Mouse (Mus musculus): ENCODE measurements around the gene Ehbp1l1. TPM values are rescaled to one million over a fixed set of nuclear protein-coding genes. Genes with fewer than 3 reads are reported as not detected.
A peak's percentile ranks its signal among the peaks of the same experiment; 100 is the strongest.

Gene Ehbp1l1
- total RNA-seq, 2 experiments from 2014 or later = 135 to 136 TPM

DNA sequence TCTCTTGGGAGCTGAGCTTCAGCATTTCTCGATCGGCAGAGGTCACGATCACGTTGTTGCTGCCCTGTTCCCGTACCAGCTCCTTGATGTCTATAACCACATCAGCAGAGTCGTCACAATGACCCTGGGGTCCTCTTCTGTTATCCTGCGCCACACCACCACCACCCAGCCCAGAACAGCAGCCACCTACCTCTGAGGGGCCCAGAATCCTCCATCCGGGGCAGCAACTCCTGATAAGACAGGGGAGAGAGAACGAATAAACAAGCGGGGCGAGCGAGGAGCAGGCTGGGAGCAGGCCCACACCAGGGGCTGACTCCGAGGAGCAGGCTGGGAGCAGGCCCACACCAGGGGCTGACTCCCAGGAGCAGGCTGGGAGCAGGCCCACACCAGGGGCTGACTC, 39.7 kb downstream of the Ehbp1l1 start:
- intact Hi-C loops (cut with DNase I) = loop anchor here (2.0 kb wide), 1 partner anchor 78 kb away; no protein-coding TSS in a partner anchor

DNA sequence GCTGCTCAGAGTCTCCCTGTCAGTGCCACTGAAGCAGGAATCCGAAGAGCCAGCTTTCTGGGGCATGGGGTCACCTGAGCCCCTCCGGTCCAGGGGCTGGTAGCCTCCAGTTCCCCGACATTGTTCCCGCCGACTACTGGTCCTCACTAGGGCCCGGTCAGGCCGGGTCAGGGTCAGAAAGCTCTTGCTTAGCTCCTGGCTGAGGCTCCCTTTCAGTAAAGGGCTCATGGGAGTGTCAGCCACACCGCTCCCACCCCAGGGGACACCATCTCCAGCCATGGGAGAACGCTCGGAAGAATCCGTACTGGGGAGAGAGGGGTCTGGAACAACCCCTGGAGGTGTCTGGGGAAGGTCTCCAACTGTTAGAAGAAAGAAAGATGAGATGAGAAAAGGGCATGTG, 40.3 kb downstream of the Ehbp1l1 start:
- intact Hi-C loops (cut with DNase I) = loop anchor here (2.0 kb wide), 1 partner anchor 77 kb away; no protein-coding TSS in a partner anchor
- no peak for DNase-seq

More for the DNA sequence above, 39.7 kb downstream of the Ehbp1l1 start:
- DNase-seq = no peak

GRCm38 (mm10) chr19:5685431-5685830, 40.7 kb downstream of the Ehbp1l1 start:
- no peak for DNase-seq
- intact Hi-C loops (cut with DNase I) = no loop called here

- intact Hi-C loops (cut with DNase I) = no loop called here
Observed at GRCm38 (mm10) chr19:5684985-5685384, 41.1 kb downstream of the Ehbp1l1 start.

DNA sequence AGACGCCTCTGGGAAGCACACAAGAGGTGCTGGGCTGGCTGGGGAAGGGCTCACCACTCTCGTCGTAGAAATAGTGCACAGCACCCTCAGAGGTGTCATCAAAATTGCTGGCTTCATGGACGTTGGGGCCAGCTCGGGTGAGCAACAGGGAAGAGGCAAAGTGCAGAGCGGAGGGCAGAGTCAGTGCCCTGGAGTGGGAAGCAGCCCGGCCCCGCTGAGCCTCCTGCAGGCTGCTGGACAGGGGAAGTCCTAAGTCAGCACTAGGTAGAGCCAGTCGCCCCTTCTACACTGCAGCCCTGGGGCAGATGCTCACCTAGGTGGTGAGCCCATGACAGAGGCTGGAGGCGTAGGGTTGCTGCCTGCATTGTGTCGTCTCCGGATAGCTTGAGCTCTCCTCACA, 41.9 kb downstream of the Ehbp1l1 start:
- DNase-seq = no peak
- intact Hi-C loops (cut with DNase I) = no loop called here

More at GRCm38 (mm10) chr19:5684985-5685384, 41.1 kb downstream of the Ehbp1l1 start:
- DNase-seq = no peak

DNA sequence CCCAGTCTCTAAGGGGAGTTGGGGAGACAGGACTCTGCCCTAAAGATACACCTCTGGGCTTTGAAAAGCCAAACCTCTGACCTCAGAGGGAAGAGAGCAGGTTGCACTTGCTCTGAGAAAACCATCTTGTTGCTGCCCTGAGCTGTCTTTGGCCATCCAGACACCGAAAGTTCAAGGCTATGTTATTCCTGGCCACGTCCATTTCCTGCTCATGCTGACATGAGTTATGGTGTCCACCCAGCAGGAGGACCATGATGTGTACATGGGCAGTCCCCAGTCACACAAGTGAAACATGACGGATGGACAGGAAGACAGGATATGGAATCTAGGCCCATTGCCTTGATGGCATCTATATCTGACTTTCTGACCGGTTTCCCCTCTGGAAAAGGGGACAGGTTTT, 45.7 kb downstream of the Ehbp1l1 start:
- intact Hi-C loops (cut with DNase I) = no loop called here
- no peak for DNase-seq

- intact Hi-C loops (cut with DNase I) = no loop called here
- no peak for DNase-seq
Observed at GRCm38 (mm10) chr19:5668372-5668771, 57.7 kb downstream of the Ehbp1l1 start.

- intact Hi-C loops (cut with DNase I) = no loop called here
Observed at GRCm38 (mm10) chr19:5666386-5666785, 59.7 kb downstream of the Ehbp1l1 start.

GRCm38 (mm10) chr19:5665465-5665864, 60.7 kb downstream of the Ehbp1l1 start:
- DNase-seq = no peak
- intact Hi-C loops (cut with DNase I) = no loop called here

More at GRCm38 (mm10) chr19:5666386-5666785, 59.7 kb downstream of the Ehbp1l1 start:
- DNase-seq = no peak

DNA sequence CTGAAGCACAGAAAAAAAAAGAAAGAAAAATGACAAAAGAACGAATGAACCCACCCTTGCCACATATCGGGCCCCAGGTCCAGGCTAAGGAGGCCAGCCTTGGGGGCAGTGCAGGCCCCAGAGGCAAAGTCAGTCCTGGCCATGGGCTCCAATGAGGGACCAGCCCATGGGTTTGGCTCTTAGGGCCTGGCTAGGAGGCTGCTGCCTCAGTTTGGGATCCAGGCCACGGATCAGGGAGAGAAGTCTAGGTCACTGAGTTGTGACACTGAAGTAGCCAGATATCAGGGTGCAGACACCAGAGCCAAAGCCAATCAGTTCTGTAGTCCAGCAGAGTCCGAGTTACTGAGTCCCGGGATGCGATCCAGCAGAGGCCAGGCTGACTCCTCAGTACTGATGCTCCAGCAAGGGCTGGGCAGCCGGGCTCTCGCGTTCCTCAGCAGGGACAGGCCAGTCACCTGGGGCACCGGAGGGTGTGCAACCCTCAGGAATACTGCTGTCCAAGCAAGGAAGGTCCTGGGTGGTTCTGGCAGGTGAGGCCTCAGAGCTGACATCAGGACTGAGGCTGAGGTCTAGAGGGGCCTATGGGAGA, 61.4 kb downstream of the Ehbp1l1 start:
- intact Hi-C loops (cut with DNase I) = no loop called here

GRCm38 (mm10) chr19:5662981-5663913, 62.9 kb downstream of the Ehbp1l1 start, which contains the start of gene Sipa1:
Sipa1 (minus strand) TSS chr19:5663707.
- intact Hi-C loops (cut with DNase I) = no loop called here
- peak; percentile 95 to 97 for DNase-seq

More for the DNA sequence above, 61.4 kb downstream of the Ehbp1l1 start:
- no peak for DNase-seq

GRCm38 (mm10) chr19:5662310-5662709, 63.8 kb downstream of the Ehbp1l1 start:
- no peak for DNase-seq
- intact Hi-C loops (cut with DNase I) = no loop called here

GRCm38 (mm10) chr19:5660942-5661751, 65.0 kb downstream of the Ehbp1l1 start:
- peak; percentile 54 to 69 for DNase-seq
- intact Hi-C loops (cut with DNase I) = loop anchor here (2.0 kb wide), 2 partner anchors 20 to 50 kb away; partner anchors contain the start of gene Kat5

Small RNA genes within 50 kb of the gene (microRNA-seq; reads per million reads assigned to microRNA genes)
- 0 reads per million in 2 experiments for gene Mir6987 (ENCODE audit: borderline number of aligned reads in 2 of 2)

Other genes starting within 250 kb of the Ehbp1l1 start
- 10 to 100 TPM; 19.6 to 23.7 TPM for gene Mus81, start 237.9 kb downstream of the Ehbp1l1 start, total RNA-seq (2021)
- gene Cfl1, start 235.9 kb downstream of the Ehbp1l1 start, total RNA-seq (2021) = 100 to 1,000 TPM; 174 to 188 TPM
- under 1 TPM; 0.58 to 0.70 TPM for gene 1700020D05Rik, start 222.5 kb downstream of the Ehbp1l1 start, total RNA-seq (2021)
- 1 to 10 TPM; 5.1 TPM for gene Snx32, start 215.8 kb downstream of the Ehbp1l1 start, total RNA-seq (2021)
- gene Ovol1, start 165.7 kb downstream of the Ehbp1l1 start, total RNA-seq (2021) = not detected
- gene Ap5b1, start 158.3 kb downstream of the Ehbp1l1 start, total RNA-seq (2021) = 1 to 10 TPM; 3.1 to 3.4 TPM
- gene Rnaseh2c, start 124.4 kb downstream of the Ehbp1l1 start, total RNA-seq (2021) = 10 to 100 TPM; 42.7 to 53.2 TPM
- 10 to 100 TPM; 30.3 to 37.0 TPM for gene Kat5, start 116.1 kb downstream of the Ehbp1l1 start, total RNA-seq (2021)
- 10 to 100 TPM; 25.6 to 31.2 TPM for gene Rela, start 88.8 kb downstream of the Ehbp1l1 start, total RNA-seq (2021)
- gene Sipa1, start 62.6 kb downstream of the Ehbp1l1 start, total RNA-seq (2021) = 10 to 100 TPM; 19.5 to 29.0 TPM
- 10 to 100 TPM; 26.0 to 29.5 TPM for gene Map3k11, start 37.6 kb downstream of the Ehbp1l1 start, total RNA-seq (2021)
- gene Pcnx3, start 37.4 kb downstream of the Ehbp1l1 start, total RNA-seq (2021) = 10 to 100 TPM; 15.7 to 16.8 TPM
- gene Kcnk7, start 21.9 kb downstream of the Ehbp1l1 start, total RNA-seq (2021) = not detected
- 10 to 100 TPM; 29.3 to 32.6 TPM for gene Fam89b, start 3.3 kb upstream of the Ehbp1l1 start, total RNA-seq (2021)
- 10 to 100 TPM; 36.5 to 42.2 TPM for gene Ltbp3, start 14.6 kb upstream of the Ehbp1l1 start, total RNA-seq (2021)
- 10 to 100 TPM; 69.0 to 72.9 TPM for gene Scyl1, start 45.1 kb upstream of the Ehbp1l1 start, total RNA-seq (2021)
- gene Frmd8, start 149.0 kb upstream of the Ehbp1l1 start, total RNA-seq (2021) = 10 to 100 TPM; 11.4 to 11.7 TPM
- gene Slc25a45, start 151.5 kb upstream of the Ehbp1l1 start, total RNA-seq (2021) = 1 to 10 TPM; 3.4 to 4.2 TPM
- under 1 TPM; 0.57 to 0.64 TPM for gene Tigd3, start 167.8 kb upstream of the Ehbp1l1 start, total RNA-seq (2021)
- gene Dpf2, start 186.7 kb upstream of the Ehbp1l1 start, total RNA-seq (2021) = 10 to 100 TPM; 75.8 to 96.2 TPM
- gene Cdc42ep2, start 198.5 kb upstream of the Ehbp1l1 start, total RNA-seq (2021) = 1 to 10 TPM; 9.3 to 9.5 TPM
- 10 to 100 TPM; 10.6 to 10.9 TPM for gene Pola2, start 237.9 kb upstream of the Ehbp1l1 start, total RNA-seq (2021)